Mouse (Mus musculus) C2C12 (cell line): ENCODE results near the gene Dlk2.

ENCODE experiments used
- CTCF ChIP-seq: IDR thresholded peaks from one replicate; pipeline ENCODE4 v1.5.1; 2011; ENCODE audit not compliant: control insufficient read depth, insufficient read depth, insufficient read length
- FOSL1 ChIP-seq: IDR thresholded peaks from one replicate; pipeline ENCODE4 v1.8.0; 2011; ENCODE audit warnings: mild to moderate bottlenecking, low read length; ENCODE audit not compliant: poor library complexity, insufficient read depth, severe bottlenecking
- MYOG ChIP-seq: IDR thresholded peaks from one replicate; pipeline ENCODE4 v1.6.1; 2011; ENCODE audit not compliant: control insufficient read depth, insufficient read length; ENCODE audit errors: extremely low read depth

DNA sequence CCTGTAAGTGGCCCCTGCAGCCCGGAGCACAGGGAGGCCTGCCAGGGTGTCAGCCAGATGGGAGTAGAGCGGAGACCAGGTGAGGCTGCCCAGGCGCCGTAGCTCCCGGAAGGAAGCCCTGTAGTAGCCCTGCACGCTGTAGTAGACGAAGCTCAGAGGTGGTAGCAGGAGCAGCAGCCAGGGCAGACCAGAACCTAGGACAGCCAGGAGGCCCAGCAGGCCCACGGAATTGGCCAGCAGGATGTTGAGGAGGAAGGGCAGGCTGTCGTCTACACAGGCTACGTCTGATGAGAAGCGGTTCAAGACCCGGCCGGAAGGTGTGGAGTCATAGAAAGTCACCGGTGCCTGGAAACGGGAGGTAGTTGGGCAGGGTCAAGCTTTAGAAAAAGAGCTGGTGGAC lies 9.7 kb downstream of the Dlk2 start:
- TF ChIP-seq CTCF (no peak), MYOG (no peak), FOSL1 (no peak)
